Mouse (Mus musculus): Measurements from ENCODE around the gene Gm17027.
"Not testable (repeated sequence)": the region's sequence is repeated elsewhere in the genome, so short reads cannot be mapped to it uniquely, and the experiment has no call there.

Gene Gm17027

GRCm38 (mm10) chr14:42162522-42162921 lies at the start of gene Gm17027:
Gene Gm17027 (minus strand): TSS chr14:42162622.
- not testable (repeated sequence) for DNase-seq

GRCm38 (mm10) chr14:42190691-42191090 lies 28.3 kb upstream of the Gm17027 start, which contains the start of gene Gm3573:
Gene Gm3573 (minus strand): TSS chr14:42190791.
- DNase-seq, result not testable (repeated sequence)

- DNase-seq, result peak; percentile 11
Measured at GRCm38 (mm10) chr14:42183936-42184335, 21.5 kb upstream of the Gm17027 start.

- DNase-seq, result not testable (repeated sequence)
Measured at GRCm38 (mm10) chr14:42134571-42134970, 27.9 kb downstream of the Gm17027 start.

GRCm38 (mm10) chr14:42133806-42134205 lies 28.6 kb downstream of the Gm17027 start:
- peak; percentile 1 for DNase-seq

GRCm38 (mm10) chr14:42117269-42117668 lies 45.2 kb downstream of the Gm17027 start, which contains the start of gene Gm7951:
Gene Gm7951 (minus strand): TSS chr14:42117369.
- not testable (repeated sequence) for DNase-seq
